Mouse (Mus musculus): ENCODE measurements around the gene Rsbn1. TPM values are rescaled to one million over a fixed set of nuclear protein-coding genes. Genes with fewer than 3 reads are reported as not detected.
A peak's percentile ranks its signal among the peaks of the same experiment; 100 is the strongest.

Gene Rsbn1
- 29.3 and 29.5 TPM in 2 replicates for polyA plus RNA-seq (2014; fragmentation: Nextera tagmentation; extraction: Ambion mirVana)

DNA sequence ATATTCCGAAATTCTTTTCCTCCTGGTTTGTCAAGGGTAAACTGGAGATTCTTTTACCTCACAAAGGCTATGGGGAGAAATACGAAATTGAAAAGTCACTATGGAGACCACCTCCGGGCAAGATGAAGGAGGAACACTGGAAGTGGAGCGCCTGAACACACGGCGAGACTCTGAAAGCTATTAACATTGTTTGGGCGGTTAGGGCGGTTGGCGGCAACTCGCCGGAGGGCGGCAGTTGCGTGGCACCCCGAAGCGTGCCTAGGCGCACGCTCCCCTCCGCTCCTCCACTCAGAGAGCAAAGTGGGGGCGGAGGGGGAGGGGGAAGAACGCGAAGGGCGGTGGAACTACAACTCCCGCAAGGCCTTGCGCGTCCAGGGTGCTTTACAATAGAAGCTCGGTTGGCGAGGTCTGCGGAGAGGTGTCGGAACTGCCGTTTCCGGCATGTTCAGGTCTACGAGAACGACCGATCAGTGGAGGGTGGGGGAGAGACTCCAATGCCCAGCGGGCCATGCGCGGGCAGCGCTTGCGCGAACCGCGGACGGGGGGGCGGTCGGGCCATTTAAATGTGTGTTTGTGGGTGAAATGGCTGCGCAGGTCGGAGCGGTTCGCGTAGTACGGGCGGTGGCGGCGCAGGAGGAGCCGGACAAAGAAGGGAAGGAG lies at the start of gene Rsbn1:
Rsbn1 (plus strand) TSS at position 111 of the 660 bp plus-strand sequence.
- Histone ChIP-seq H3K27me3 (ENCODE audit: control insufficient read depth, insufficient read depth, low read length) (no peaks in the 10 kb centered on the region), H3K27ac (replicated peaks; ENCODE audit: low read depth, low read length) (peak within 1 kb of the TSS; percentile 95), H3K4me1 (ENCODE audit: control insufficient read depth, insufficient read depth, low read length) (peaks cover 18% of the 10 kb centered on the region), H3K9me3 (ENCODE audit: control insufficient read depth, low read length) (no peaks in the 10 kb centered on the region), H3K36me3 (ENCODE audit: control insufficient read depth, insufficient read depth, low read length) (no peaks in the 10 kb centered on the region), H3K9ac (replicated peaks; ENCODE audit: low read length) (peak within 1 kb of the TSS; percentile 94), H3K4me2 (ENCODE audit: low read length) (peak within 1 kb of the TSS; percentile 84), H3K4me3 (replicated peaks; ENCODE audit: low read depth, low read length) (peak within 1 kb of the TSS; percentile 95)
- DNase-seq = peak; percentile 99
- under 1% methylated on average over 55 of the region's 55 CpGs for WGBS
- peak; percentile 100 for ATAC-seq (ENCODE audit: low FRiP score, low TSS enrichment)

DNA sequence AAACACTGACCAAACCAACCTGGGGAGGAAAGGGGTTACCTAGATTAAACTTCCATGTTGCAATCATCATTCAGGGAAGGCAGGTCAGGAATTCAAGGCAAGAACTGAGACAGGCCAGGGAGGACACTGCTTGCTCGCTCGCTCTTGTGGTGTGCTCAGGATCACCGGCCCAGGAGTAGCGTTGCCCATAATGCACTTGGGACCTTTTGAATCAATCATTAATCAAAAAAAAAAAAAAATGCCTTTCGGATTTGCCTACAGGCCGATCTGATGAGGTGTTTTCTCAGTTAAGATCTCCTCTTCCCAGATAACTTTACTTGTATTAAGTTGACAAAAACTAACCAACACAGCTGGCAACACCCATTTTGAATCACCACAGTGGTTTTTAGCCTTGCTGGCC lies 49.7 kb upstream of the Rsbn1 start:
- WGBS = 87% methylated on average over 6 of the region's 6 CpGs
- H3K4me2 ChIP-seq (ENCODE audit: low read length) = no peak overlapping the region

DNA sequence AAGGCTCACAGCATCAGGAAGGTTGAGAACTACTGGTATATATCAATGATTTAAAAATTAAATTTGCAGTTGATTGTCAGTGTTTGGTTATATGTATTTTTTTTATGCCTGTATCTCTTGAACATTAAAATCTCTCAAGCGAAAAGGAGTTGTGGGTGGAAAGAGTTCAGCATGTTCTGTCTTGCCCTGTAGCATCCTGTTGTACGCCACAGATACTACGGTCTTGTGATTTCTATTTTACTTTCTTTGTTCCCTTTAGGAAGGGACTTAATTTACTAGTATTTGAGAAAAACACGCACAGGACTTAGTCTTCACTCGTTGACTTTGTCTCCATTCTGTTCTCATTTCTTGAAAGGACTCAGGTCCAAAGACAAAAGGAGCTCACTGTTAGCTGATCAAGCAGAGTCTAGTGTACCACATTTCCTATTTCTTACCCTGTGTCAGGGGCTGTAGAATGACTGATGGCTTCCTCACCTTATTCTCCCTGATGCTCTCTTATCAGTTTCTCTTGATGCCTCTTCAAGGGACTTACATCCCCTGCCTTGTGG lies 46.4 kb upstream of the Rsbn1 start:
- no peak for DNase-seq
- Histone ChIP-seq H3K4me3 (replicated peaks; ENCODE audit: low read depth, low read length) (no peak overlapping the region), H3K27me3 (ENCODE audit: control insufficient read depth, insufficient read depth, low read length) (no peaks in the 10 kb centered on the region), H3K4me1 (ENCODE audit: control insufficient read depth, insufficient read depth, low read length) (no peaks in the 10 kb centered on the region), H3K9me3 (ENCODE audit: control insufficient read depth, low read length) (no peaks in the 10 kb centered on the region), H3K4me2 (ENCODE audit: low read length) (no peak overlapping the region), H3K9ac (replicated peaks; ENCODE audit: low read length) (no peak overlapping the region), H3K36me3 (ENCODE audit: control insufficient read depth, insufficient read depth, low read length) (no peaks in the 10 kb centered on the region), H3K27ac (replicated peaks; ENCODE audit: low read depth, low read length) (no peak overlapping the region)
- WGBS = 92% methylated on average over 5 of the region's 5 CpGs
- no peak for ATAC-seq (ENCODE audit: low FRiP score, low TSS enrichment)

More for the DNA sequence above, 49.7 kb upstream of the Rsbn1 start:
- ATAC-seq (ENCODE audit: low FRiP score, low TSS enrichment) (no peak), DNase-seq (no peak)
- no peaks in the 10 kb centered on the region for H3K9me3 ChIP-seq (ENCODE audit: control insufficient read depth, low read length)
- no peaks in the 10 kb centered on the region for H3K36me3 ChIP-seq (ENCODE audit: control insufficient read depth, insufficient read depth, low read length)
- H3K27me3 ChIP-seq (ENCODE audit: control insufficient read depth, insufficient read depth, low read length) = no peaks in the 10 kb centered on the region
- 0 out of 2 replicates have a peak, but pooled peaks cover 4% of the 10 kb centered on the region for H3K4me1 ChIP-seq (ENCODE audit: control insufficient read depth, insufficient read depth, low read length)
- no peak overlapping the region for H3K9ac ChIP-seq (replicated peaks; ENCODE audit: low read length)
- H3K27ac ChIP-seq (replicated peaks; ENCODE audit: low read depth, low read length) = no peak overlapping the region
- H3K4me3 ChIP-seq (replicated peaks; ENCODE audit: low read depth, low read length) = no peak overlapping the region

DNA sequence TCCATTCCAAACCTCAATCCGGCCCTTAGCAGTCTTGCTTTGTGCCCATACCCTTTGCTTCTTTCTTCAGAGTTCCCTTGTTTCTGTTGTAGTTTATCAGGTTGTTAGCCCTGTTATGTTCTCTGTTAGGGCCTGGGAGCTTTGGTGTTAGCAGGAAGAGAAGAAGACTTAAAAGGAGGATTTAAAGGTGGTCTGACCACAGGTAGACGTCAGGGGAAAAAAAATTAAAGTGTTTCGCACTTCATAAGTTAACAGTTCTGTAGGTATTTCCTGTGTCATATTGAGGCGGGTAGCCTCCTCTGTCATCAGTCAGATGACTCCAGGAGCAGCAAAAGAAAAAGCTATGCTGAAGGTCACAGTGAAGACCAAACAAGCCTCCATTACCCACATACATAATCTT lies 45.9 kb upstream of the Rsbn1 start:
- Histone ChIP-seq H3K9me3 (ENCODE audit: control insufficient read depth, low read length) (no peaks in the 10 kb centered on the region), H3K4me1 (ENCODE audit: control insufficient read depth, insufficient read depth, low read length) (no peaks in the 10 kb centered on the region), H3K9ac (replicated peaks; ENCODE audit: low read length) (no peak overlapping the region), H3K4me2 (ENCODE audit: low read length) (no peak overlapping the region), H3K27ac (replicated peaks; ENCODE audit: low read depth, low read length) (no peak overlapping the region), H3K27me3 (ENCODE audit: control insufficient read depth, insufficient read depth, low read length) (no peaks in the 10 kb centered on the region), H3K36me3 (ENCODE audit: control insufficient read depth, insufficient read depth, low read length) (no peaks in the 10 kb centered on the region), H3K4me3 (replicated peaks; ENCODE audit: low read depth, low read length) (no peak overlapping the region)
- ATAC-seq (ENCODE audit: low FRiP score, low TSS enrichment) (no peak), DNase-seq (no peak)
- WGBS = 91% methylated on average over 4 of the region's 4 CpGs

DNA sequence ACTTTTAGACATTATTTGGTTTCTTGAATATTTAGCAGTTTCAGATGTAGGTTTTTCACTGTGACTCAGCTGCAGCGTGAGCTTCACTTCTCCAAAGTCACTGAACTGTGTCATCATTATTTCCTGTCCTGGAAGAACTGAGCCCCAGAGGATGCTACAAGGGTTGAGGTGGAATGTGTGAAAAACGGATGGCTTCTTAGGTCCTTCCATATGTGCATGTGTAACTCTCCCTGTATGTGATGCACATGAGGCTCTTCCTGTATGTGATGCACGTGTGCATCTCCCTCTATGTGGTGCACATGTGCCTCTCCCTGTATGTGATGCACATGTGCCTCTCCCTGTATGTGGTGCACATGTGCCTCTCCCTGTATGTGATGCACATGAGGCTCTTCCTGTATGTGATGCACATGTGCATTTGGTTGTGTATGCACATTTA lies 41.2 kb upstream of the Rsbn1 start:
- ATAC-seq (ENCODE audit: low FRiP score, low TSS enrichment) (no peak), DNase-seq (no peak)
- Histone ChIP-seq H3K36me3 (ENCODE audit: control insufficient read depth, insufficient read depth, low read length) (no peaks in the 10 kb centered on the region), H3K4me1 (ENCODE audit: control insufficient read depth, insufficient read depth, low read length) (no peaks in the 10 kb centered on the region), H3K9me3 (ENCODE audit: control insufficient read depth, low read length) (no peaks in the 10 kb centered on the region), H3K4me2 (ENCODE audit: low read length) (no peak overlapping the region), H3K27me3 (ENCODE audit: control insufficient read depth, insufficient read depth, low read length) (no peaks in the 10 kb centered on the region), H3K4me3 (replicated peaks; ENCODE audit: low read depth, low read length) (no peak overlapping the region), H3K9ac (replicated peaks; ENCODE audit: low read length) (no peak overlapping the region), H3K27ac (replicated peaks; ENCODE audit: low read depth, low read length) (no peak overlapping the region)
- WGBS = 68% methylated on average over 3 of the region's 3 CpGs

DNA sequence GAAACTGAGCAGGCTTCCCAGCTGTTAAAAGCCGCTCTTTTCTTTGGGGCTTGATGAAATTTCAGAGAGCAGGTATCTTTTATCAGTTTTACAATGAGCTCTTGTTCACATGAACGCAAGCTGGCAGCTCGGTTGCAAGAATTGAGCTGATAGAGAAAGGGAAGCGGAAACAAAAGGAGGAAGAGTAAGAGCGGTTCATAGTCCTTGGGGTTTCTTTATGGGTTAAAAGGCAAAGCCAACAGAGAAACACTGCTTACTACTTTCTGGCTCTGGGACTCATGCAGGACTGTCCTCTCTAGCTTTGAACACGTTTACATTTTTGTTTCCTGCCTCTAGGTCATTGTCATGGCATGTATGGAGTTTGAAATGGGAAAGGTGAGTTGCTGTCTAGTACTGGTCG lies 39.6 kb upstream of the Rsbn1 start:
- H3K4me3 ChIP-seq (replicated peaks; ENCODE audit: low read depth, low read length) = no peak overlapping the region
- WGBS = 71% methylated on average over 7 of the region's 7 CpGs
- H3K4me2 ChIP-seq (ENCODE audit: low read length) = no peak overlapping the region
- H3K4me1 ChIP-seq (ENCODE audit: control insufficient read depth, insufficient read depth, low read length) = no peaks in the 10 kb centered on the region
- no peak overlapping the region for H3K27ac ChIP-seq (replicated peaks; ENCODE audit: low read depth, low read length)
- H3K36me3 ChIP-seq (ENCODE audit: control insufficient read depth, insufficient read depth, low read length) = no peaks in the 10 kb centered on the region
- no peaks in the 10 kb centered on the region for H3K27me3 ChIP-seq (ENCODE audit: control insufficient read depth, insufficient read depth, low read length)
- no peak for DNase-seq
- no peaks in the 10 kb centered on the region for H3K9me3 ChIP-seq (ENCODE audit: control insufficient read depth, low read length)
- H3K9ac ChIP-seq (replicated peaks; ENCODE audit: low read length) = no peak overlapping the region
- no peak for ATAC-seq (ENCODE audit: low FRiP score, low TSS enrichment)

DNA sequence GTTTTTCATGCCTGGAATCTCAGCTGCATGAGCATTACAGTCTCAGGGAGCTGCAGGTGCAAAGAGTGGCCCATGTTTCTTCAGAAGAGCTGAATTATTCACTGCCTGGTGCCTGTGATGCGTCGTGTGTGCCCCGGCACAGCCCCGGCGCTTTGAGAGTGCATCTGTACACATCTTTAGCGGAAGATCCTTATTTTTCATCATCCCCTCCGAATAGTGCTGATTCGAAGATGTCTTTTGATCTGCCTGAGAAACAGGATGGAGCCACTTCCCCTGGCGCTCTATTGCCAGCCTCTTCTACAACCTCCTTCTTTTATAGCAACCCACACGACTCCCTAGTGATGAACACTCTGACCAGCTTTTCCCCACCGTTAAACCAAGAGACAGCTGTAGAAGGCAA lies 28.0 kb upstream of the Rsbn1 start:
- H3K9me3 ChIP-seq (ENCODE audit: control insufficient read depth, low read length) = no peaks in the 10 kb centered on the region
- no peak overlapping the region for H3K4me2 ChIP-seq (ENCODE audit: low read length)
- no peaks in the 10 kb centered on the region for H3K36me3 ChIP-seq (ENCODE audit: control insufficient read depth, insufficient read depth, low read length)
- H3K4me3 ChIP-seq (replicated peaks; ENCODE audit: low read depth, low read length) = no peak overlapping the region
- H3K9ac ChIP-seq (replicated peaks; ENCODE audit: low read length) = no peak overlapping the region
- 78% methylated on average over 11 of the region's 11 CpGs for WGBS
- no peak overlapping the region for H3K27ac ChIP-seq (replicated peaks; ENCODE audit: low read depth, low read length)
- ATAC-seq (ENCODE audit: low FRiP score, low TSS enrichment) (no peak), DNase-seq (no peak)
- no peaks in the 10 kb centered on the region for H3K27me3 ChIP-seq (ENCODE audit: control insufficient read depth, insufficient read depth, low read length)
- H3K4me1 ChIP-seq (ENCODE audit: control insufficient read depth, insufficient read depth, low read length) = no peaks in the 10 kb centered on the region

DNA sequence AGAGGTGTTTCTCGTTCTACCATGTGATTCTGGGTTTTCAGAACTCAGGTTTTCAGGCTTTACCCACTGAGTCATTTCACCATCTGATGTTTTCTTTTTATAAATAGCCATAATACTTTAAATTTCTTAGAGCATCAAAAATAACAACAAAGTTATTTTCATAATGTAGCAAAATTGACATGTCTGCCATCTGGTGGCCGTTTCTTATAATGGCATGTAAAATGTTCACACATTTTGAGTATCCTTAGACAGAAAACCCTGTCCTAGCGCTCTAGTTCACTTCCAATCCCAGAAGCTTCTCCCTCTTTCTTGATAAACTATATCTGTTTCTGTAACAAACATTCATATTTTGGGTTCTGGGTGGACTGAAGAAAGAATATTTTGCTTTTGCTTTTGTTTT lies 26.3 kb upstream of the Rsbn1 start:
- H3K9ac ChIP-seq (replicated peaks; ENCODE audit: low read length) = no peak overlapping the region
- no peak overlapping the region for H3K27ac ChIP-seq (replicated peaks; ENCODE audit: low read depth, low read length)
- H3K36me3 ChIP-seq (ENCODE audit: control insufficient read depth, insufficient read depth, low read length) = no peaks in the 10 kb centered on the region
- no peak overlapping the region for H3K4me3 ChIP-seq (replicated peaks; ENCODE audit: low read depth, low read length)
- no peak overlapping the region for H3K4me2 ChIP-seq (ENCODE audit: low read length)
- no peaks in the 10 kb centered on the region for H3K27me3 ChIP-seq (ENCODE audit: control insufficient read depth, insufficient read depth, low read length)
- no peak for ATAC-seq (ENCODE audit: low FRiP score, low TSS enrichment)
- DNase-seq = peak; percentile 84
- no peaks in the 10 kb centered on the region for H3K4me1 ChIP-seq (ENCODE audit: control insufficient read depth, insufficient read depth, low read length)
- WGBS = 31% methylated on average over 3 of the region's 3 CpGs
- H3K9me3 ChIP-seq (ENCODE audit: control insufficient read depth, low read length) = no peaks in the 10 kb centered on the region

DNA sequence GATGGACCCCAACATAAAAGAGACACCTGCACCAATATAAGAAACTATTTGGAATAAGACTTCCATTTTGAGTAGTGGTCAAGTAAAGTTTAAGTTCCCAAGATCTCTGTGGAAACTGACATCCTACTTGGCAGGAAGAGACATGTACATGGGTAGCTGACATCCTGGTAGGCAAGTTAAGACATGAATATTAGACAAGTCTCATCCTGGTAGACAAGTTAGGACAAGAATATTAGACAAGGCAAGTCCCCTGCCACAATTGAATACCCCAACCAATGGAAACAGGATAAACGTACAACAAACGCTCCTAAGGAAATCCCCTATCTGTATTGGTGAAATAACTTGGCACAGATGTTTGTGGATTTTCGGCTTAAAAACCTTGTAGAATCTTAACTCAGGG lies 20.5 kb upstream of the Rsbn1 start:
- no peak overlapping the region for H3K9ac ChIP-seq (replicated peaks; ENCODE audit: low read length)
- ATAC-seq (ENCODE audit: low FRiP score, low TSS enrichment) = no peak
- no peaks in the 10 kb centered on the region for H3K27me3 ChIP-seq (ENCODE audit: control insufficient read depth, insufficient read depth, low read length)
- H3K9me3 ChIP-seq (ENCODE audit: control insufficient read depth, low read length) = no peaks in the 10 kb centered on the region
- H3K27ac ChIP-seq (replicated peaks; ENCODE audit: low read depth, low read length) = no peak overlapping the region
- no peak overlapping the region for H3K4me3 ChIP-seq (replicated peaks; ENCODE audit: low read depth, low read length)
- H3K4me1 ChIP-seq (ENCODE audit: control insufficient read depth, insufficient read depth, low read length) = no peaks in the 10 kb centered on the region
- H3K4me2 ChIP-seq (ENCODE audit: low read length) = no peak overlapping the region
- no peaks in the 10 kb centered on the region for H3K36me3 ChIP-seq (ENCODE audit: control insufficient read depth, insufficient read depth, low read length)
- 89% methylated on average over 3 of the region's 3 CpGs for WGBS
- DNase-seq = no peak

All from midbrain, embryonic 14.5 days (tissue).